Mouse (Mus musculus): ENCODE data around the gene Hoxb13. TPM values are rescaled to one million over a fixed set of nuclear protein-coding genes. Genes with fewer than 3 reads are reported as not detected.

Hoxb13 gene
- not detected for total RNA-seq (2021)
- long read RNA-seq, experiment 1 = 0 reads
- long read RNA-seq, experiment 2 = 0 reads

DNA sequence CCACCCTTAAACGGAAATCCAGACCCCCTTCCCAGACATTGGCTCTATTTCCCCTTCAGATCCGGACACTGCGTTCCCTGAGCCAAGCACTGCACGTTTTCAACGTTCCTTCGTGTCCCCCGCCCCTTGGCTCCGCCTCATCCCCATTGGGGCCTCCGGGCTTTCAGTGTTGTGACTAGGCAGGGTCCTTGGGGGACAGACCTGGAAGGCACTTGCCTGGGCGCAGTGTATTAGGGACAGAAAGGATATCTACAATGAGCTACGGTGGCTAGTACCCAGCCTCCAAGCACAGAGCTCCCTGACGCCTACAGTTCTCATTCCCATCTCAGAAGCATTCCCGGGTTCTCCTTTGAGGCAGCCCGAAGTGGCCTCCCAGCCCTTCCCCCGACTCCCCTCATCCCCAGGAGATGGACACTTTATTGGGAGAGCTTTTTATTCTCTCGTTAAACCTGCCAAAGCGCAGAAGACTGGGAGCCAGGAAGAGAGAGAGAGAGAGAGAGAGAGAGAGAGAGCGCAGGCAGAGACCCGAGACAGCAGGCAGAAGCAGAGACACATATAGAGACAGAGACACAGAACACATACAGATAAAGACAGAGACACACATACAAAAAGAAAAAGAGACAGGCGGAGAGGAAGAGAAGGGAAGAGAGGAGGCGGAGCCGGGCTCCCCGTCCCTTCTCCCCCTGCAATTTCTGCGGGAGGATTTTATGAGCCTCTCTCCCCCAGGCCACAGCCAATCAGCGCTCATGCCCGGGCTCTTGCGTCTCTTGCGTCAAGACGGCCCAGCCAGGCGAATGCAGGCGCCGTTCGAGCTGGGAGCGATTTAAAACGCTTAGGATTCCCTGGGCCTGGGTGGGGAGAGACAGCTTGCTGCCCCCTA is at the start of gene Hoxb13:
Gene Hoxb13 (plus strand): TSS at position 796 of the 880 bp plus-strand sequence.
- DNase-seq (ENCODE audit: low spot score in 2 of 2) = no peak

DNA sequence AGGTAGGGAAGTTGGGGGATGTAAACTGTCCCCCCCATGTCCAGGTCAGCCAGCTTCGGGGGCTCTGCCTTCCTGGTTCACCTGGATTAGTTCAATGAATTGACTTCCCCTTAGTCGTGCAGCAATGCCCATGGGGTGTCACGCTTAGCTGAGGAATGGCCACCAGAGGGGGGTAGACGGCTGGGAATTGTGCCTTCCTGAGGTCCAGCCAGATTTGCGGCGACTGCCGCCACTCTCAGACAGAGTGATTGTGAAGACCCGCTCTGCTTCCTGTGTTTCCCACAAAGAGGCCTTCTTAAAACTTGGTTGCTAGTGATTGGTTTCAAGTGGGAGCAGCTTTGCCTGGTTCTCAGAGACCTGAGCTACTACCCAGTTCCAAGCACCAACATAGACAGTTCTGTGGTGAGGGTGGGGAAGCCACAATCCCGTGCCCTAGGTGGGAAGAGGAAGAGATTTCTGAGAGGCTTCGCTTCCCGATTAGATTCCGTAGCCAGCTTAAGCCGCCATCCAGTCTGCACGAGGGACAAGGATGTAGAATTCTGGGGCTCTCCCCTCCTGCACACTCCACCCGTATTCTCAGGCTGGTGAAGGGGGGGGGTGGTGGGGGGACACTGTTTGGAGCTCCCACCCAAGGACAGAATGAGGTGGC is 48.4 kb upstream of the Hoxb13 start:
- DNase-seq (ENCODE audit: low spot score in 2 of 2) = peak; percentile 58 to 65

DNA sequence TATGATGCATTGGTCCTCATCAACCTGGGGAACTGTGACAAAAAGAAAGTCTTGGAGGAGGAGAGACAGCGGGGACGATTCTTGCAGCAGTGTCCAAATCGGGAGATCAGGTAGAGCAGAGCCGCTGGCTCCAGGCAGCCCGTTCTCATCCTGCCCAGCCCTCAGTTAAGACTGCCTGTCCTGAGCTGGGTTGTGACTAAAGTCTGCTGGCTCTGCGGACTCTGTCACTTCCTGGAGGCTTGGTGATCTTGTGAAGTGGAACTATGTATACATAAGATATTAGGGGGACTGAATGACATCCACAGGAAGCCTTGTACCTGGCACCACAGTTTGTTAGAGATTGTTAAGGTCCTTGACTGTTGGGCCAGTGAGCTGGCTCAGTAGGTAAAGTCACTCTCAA is 46.6 kb upstream of the Hoxb13 start:
- DNase-seq (ENCODE audit: low spot score in 2 of 2) = no peak

DNA sequence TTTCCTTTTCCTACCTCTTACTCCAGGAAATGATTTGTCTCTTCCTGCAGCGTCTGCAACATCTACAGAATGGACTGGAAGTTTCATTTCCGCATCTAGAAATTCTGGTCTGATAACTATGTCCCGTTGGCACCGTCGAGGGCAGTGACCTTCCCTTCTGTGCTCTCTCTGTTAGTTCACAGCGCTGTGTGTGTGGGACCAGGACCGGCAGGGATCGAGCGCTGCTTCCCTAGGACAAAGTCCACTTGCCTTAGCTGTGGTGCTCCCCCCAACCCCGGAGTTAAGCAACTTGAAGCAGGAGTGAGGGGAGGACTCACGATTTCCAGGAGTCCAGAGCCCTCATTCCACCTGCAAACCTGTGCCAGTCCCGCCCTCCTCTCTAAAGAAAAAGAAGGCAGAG is 29.3 kb upstream of the Hoxb13 start:
- DNase-seq (ENCODE audit: low spot score in 2 of 2) = no peak

DNA sequence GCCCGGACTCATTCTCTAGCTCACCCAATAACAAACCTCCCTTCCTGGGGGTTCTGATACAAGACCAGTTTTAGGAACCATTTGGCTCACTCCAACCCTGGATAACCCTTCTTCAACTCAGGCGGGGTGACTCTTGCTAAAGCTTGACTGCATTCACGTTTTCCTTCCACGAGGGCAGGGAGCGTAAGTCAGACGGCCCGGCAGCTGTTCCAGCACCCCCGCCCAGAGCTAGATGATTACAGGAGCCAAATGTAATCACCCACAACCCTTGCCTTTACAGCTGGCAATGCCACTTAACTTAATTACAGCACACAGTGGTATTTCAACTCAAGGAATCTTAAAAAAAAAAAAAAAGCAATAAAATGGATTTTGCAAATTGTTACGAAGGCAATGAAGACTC is 26.0 kb upstream of the Hoxb13 start:
- no peak for DNase-seq (ENCODE audit: low spot score in 2 of 2)

DNA sequence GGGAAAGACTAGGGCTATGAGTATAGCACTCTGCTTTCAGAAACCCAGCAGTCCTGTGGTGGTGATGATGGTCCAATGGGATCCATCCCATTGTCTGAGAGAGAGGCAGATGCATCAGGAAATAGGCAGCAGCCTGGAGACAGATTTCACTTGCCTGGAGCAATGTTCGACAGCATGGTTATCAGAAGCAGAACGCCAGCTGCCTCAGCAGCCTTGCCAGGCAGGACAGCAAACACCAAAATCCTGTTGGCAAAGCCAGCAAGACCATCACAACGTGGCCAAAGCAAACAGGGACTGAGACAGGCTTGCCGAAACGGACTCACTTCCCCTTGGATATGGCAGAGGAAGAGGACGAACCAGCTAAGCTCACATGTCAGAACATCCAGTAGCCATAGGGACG is 25.1 kb upstream of the Hoxb13 start:
- no peak for DNase-seq (ENCODE audit: low spot score in 2 of 2)

DNA sequence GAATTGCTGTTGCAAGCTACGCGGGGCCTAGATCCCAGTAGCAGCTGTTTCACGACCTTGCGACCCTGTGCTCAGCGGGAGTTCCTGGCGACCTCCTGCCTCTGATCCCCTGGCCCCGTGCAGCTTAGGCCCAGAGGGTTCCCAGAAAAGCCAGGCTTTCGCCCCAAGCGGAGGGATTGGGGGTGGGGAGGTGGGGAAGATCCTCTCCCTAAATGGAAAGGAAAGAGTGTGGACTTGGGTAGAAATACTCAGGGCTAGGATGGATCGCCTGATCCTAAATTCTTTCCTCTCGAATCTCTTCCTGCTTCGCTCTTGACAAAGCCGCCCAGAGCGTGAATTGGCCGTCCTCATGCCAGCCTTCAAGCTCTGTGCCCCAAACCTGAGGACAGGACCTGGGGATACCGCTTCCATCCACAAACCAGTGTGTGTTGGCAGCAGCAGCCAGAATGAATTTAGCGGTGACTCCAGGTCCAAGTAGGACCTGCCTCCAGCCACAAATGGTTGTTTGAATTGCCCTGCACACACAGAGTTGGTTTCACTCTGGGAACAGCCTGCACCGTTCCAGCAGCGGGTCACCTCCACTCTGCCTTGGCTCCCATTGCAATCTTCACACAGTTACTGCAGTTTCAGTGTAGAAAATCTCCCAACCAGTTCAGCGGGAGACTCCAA is 23.3 kb upstream of the Hoxb13 start:
- DNase-seq (ENCODE audit: low spot score in 2 of 2) = no peak

DNA sequence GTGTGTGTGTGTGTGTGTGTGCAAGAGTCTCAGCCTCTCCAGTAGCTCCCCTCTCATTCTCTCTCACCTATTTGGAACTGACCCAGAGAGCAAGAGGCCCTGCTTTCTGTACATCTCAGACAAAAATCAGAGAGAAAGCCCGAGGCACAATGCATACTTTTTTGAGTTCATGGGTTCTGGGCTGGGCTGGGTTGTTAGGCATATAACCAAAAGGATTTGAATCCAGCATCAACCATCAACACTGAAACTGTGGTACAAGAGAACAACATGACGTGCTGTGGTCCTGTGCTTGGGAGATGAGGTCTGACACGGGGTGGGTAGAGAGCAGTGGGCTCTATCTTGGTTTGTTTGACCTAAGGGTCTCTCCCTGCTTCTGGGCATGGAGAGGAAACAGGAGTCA is 22.5 kb upstream of the Hoxb13 start:
- no peak for DNase-seq (ENCODE audit: low spot score in 2 of 2)

DNA sequence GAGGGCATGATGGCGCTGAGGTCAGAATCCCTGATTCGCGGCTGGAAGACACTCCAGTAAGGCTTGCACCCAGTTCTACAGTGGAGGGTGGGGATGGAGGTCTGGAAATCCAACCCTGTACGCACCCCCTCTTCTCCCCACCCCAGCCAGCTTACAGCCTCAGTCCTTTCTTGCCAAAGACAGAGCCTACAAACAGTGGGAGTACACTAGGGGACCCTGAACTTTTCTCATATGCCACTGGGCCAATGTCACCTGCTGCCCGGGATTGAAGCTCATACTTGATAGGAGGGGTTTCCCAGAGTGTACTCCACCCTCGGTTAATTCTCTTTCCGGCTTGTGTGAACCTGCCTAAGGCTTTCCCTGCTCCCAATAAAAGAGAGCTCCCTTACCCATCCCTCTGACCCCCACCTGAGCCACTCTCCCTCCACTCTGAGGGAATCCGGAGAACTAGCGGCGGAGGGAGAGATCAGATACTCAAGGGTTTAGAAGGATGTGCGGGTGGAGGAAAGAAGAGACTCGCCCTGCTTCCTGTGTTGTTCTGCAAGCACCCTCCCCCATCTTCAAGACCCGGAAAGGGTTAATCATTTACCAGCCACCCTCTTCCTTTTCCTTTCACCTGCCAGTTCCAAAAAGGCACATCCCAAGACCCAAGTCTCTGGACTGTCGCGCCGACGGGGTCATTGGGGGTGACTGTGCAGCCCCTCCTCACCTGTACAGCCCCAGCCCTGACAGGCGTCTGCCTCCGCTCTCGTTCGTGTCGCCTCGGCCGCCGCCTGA is 21.4 kb upstream of the Hoxb13 start:
- no peak for DNase-seq (ENCODE audit: low spot score in 2 of 2)

DNA sequence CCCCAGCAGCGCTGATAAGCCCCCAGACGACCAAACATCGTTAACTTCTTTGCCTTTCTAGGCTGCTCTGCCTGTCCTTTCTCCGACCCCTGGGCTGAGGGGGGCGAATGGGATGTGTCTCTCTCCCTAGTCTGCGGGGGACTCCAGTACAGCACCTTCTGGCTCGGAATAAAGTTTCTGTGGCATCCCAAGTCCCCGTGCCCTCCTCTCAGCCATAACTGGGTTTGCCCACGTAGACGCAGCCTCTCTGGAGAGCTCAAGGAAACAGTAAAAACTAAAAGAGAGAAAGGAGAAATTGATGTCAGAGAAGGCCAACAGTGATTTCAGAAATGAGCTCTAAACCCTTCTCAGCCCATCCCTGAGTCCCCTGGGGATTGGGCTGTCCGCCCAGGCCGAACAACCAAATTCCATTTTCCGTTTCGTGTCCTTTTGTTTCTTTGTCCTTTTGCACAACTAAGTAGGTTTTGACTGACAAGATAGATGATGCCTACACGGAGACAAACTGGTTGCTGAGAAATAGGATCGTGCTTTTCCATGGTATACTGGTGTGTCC is 20.8 kb upstream of the Hoxb13 start:
- DNase-seq (ENCODE audit: low spot score in 2 of 2) = no peak

DNA sequence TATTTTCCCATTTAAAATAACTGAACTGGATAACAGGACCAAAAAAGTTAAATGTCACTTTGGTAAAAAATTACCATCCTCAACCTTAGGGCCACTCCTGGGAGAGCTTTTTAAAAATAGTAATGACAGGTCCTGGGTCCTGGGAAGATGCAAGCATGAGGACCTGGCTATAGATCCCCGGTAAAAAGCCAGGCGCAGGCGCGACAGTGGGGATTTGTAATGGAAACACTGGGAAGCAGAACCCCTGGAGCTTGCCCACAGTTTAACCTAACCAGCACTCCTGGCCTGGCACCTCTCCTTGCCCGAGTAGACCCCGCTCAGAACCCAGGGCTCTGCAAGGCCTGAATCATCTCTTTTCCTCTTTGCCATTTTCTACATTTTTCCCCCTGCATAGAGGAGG is 19.2 kb upstream of the Hoxb13 start:
- no peak for DNase-seq (ENCODE audit: low spot score in 2 of 2)

DNA sequence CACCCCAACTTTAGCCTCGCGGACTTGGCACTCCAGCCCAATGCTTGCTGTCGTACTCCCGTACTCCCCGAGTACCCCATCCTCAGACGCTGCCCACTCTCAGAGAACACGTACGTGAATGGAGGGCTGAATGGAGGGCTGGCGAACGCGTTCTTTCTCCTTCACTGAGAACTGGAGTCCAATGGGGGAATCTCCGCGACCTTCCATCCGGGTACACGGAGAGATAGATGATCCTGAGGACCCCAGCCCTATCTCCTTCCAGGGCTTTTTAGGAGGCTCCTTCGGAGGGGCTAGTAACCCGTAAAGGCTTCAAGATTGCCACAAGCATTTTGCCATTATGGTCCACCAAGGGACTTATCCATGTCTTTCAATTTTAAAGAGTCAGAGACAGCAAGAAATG is 18.6 kb upstream of the Hoxb13 start:
- DNase-seq (ENCODE audit: low spot score in 2 of 2) = no peak

DNA sequence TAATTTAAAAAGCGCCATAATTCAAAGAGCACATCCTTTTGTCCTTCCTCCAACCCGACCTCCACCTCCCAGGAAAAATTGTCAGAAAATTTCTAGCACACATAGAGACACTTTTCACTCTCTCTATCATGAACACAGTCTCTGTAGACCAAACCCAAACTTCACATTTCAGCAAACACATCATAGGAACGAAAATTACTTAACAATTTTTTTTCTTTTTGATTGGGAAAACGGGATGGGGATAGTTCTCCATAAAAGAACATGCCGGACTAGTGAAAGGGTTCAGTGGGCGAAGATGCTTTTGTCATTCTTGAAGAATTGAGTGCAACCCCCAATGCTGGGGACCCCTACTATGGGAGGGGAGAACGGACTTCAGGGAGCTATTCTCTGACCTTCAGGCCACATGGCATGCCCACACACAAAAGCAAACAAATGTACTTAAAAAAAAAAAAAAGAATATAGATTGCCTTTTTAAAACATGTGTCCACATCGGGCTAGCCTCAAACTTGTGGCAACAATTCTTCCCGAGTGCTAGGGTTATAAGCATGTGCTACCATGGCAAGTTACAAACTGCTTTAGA is 18.1 kb upstream of the Hoxb13 start:
- no peak for DNase-seq (ENCODE audit: low spot score in 2 of 2)

DNA sequence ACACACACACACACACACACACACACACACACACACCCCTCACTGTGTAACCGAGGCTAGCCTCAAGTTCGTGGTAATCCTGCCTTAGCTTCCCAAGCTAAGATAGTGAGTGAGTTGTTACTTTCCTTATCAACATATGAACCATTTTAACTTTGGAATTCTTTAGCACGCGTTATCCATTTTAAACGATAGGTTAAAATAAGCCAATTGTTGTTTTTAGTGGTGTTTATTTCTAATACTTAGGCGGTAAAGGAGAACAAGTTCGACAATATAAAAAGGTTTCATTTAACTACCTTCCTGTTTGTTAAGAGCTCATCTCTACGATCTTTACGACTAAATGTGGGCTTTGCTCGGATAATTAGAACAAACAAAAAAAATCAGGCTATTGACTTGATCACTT is 17.3 kb upstream of the Hoxb13 start:
- DNase-seq (ENCODE audit: low spot score in 2 of 2) = no peak

DNA sequence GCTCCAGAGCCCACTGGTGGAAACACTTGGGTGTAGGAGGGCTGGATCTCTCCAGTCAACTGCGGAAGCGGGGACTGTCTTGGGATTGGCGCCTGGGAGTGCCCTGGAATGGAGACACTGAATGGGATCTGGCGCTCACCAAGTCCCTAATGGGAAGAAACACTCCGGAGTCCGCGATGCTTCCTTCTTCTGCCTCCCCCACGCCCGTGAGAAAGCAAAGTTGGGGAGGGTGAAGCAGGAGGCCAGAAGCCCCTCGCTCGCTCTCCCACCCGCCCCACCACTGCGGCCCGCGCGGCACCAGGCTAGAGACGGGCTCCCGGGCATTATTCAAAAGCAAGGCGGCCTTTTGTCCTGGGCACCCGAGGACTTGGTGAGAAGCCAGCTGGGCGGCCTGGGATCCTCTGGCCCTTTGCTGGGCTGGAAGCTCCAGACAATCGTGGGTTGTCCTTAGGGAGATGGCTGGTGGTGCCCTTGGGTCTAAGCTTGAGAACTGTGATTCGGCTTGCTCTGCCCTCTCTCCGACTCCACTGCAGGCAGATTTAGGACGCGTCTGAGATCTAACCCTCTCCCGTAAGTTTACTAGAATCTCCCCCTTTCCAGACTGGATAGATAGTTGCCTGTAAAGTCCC is 16.5 kb upstream of the Hoxb13 start:
- DNase-seq (ENCODE audit: low spot score in 2 of 2) = no peak

DNA sequence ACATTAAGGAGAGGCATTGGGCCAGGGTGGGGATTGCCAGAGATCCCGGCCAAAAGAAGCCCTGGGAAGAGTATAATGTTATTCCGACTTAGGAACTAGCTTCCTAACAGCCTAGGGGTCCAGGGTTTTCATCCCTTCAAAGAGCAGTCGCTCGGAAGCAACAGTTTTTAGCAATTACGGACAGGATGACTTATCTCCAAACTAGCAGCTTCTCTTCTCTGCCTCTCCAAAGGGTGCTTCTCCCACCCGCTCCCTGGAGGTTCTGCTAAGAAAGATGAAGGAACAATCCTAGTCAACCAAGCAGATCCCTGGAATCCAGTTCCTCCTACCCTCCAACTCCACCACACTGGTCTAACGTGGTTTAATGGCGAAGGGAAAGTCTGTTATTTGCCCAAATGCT is 15.8 kb upstream of the Hoxb13 start:
- DNase-seq (ENCODE audit: low spot score in 2 of 2) = no peak

DNA sequence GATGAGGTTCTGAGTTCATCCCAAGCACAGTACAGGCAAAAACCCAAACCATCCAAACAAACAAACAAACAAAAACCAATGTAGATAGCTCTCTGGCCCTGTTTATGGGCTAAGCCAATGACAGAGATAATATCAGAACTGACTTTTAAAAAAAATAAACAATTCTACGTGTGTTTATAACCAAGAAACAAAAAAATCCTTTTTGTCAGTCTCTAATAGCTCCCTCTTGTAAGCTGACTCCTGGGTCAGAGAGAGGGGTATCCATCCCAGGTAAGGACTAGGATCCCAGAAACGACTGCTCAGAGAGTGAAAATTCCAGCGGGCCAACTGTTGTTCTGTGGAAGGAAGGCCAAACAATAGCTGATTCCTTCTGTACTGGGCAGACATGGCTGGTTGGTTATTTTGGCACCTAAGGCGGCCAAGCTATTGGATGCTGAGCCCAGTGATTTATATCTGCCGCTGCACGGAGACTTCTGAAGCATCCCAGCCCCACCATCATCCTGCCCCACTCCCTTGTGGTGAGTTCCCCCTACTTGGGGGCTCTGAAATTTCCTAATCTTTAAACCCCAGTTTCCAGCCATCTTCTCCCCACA is 15.1 kb upstream of the Hoxb13 start:
- DNase-seq (ENCODE audit: low spot score in 2 of 2) = no peak

DNA sequence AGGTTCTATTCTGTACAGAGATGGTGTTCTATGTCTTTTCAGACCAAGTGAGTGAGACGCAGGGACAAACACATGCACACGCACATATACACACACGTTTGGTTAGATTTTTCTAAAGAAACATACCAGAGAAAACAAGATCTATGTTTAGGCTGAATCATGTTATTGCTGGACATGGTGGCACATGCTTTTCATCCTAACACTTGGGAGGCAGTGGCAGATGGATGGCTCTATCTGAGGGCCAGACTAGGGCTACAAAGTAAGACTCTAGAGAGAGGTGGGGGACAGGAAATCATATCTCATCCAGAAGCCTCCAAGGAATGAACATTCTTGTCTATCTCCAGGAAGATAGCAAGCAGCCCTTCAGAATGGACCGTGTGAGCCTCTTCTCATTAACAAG is 13.1 kb upstream of the Hoxb13 start:
- no peak for DNase-seq (ENCODE audit: low spot score in 2 of 2)

DNA sequence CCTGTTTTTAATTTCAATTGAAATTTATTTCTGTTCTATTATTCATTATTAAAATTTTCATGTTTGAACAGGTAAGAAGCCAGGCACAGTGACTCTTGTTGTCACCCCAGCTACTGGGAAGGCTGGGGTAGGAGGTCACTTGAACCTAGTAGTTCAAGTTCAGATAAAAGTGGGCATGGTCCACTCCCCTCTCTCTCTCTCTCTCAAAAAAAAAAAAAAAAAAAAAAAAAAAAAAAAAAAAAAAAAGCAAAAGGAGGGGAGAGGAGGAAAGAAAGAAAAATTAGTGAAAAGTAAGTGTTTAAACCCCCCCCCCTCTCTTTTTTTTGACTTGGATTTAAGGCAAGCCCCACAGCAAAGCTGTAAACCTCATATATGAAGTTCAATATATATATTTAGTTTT is 9.9 kb upstream of the Hoxb13 start:
- DNase-seq (ENCODE audit: low spot score in 2 of 2) = no peak

DNA sequence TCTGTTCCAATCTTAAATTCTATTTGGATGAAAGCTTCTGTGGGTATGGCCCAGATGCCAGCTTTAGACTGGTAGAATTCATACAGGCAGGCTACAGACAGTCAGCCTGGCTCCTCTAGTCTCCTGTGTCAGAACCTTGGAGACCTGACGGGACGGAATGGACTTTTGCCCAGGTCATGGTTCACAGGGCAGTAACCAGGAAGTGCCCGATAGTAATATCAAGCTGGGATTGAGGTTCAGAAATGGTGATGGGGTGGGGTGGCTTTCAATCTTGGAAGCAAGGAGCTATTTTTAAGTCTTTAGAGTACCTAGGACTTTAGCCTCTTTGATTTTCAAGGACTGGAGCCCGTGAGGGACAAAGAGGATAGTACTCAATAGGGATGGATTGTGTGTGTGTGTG is 6.8 kb upstream of the Hoxb13 start:
- DNase-seq (ENCODE audit: low spot score in 2 of 2) = no peak

Measured in left cerebral cortex, adult 18-20 months (tissue).